Mouse (Mus musculus) CH12F3 (cell line): ENCODE data around the gene Afap1l2.

Experiments used
- in situ Hi-C: fragments of 300-500 bp; cut with MboI; formaldehyde crosslinking; loops from 2 replicates; pipeline ENCODE4 v1.14.3; 2020; ENCODE audit warnings: low sequenced_read_pairs

Gene Afap1l2

DNA sequence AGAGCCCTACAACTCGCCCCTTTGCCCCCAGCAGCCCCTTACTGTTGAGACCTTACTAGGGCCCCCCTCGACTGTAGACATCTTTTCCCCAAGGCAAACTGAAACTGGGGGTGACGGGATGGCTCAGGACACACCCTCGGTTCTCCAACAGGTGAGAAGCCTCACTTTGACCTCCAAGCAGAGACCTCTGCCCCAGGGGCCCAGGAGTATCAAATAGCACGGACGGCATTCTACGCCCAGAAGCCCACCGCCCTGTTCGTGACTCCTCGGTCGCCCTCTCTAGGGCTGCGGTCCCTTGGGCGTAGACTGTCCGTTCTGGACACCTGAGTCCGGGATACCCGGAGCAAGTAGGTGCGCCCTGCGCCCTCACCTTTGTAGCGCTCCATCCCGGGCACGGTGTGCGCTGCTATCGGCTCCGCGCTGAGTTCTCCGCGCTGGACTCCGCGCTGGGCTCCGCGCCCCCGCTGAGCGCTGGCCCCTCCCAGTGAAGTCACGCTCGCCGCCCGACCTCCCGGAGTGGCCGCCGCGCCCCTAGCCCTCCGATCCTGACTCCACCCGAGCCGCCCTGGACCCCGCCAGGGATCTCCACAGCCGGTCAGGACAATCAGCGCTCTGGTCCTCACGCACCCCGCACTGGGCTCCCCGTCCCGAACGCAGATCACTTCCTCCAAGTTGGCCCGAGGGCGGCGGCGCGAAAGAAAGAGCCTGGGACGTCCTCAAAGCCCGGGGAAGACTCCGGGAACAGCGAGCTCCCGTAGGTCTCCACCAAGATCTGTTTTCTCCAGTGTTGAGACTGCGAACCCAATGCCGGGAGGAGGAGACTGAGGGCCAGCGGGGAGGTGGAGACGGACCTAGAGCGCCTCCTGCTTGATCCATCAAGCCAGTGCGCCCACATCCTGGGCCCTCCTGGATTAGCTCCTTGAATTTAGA lies at the start of gene Afap1l2:
Afap1l2 (minus strand) TSS at position 448 of the 930 bp plus-strand sequence.
- in situ Hi-C loops, result no loop called here

DNA sequence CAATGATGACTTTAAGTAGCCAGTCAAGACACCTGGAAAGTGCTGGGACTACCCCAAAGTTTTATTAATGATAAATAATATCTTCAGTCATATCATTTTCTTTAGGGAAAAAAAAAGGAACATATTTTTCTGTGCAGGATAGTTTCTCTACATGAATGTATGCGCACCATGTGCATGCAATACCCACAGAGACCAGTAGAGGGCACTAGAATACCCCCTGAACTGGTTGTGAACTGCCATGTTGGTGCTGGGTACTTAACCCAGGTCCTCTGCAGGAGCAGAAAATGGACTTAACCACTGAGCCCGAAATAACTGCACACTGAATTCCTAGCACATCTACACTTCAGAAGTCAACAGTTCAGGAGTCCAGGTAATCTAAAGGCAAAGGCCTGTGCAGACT lies 49.5 kb upstream of the Afap1l2 start:
- in situ Hi-C loops, result no loop called here

DNA sequence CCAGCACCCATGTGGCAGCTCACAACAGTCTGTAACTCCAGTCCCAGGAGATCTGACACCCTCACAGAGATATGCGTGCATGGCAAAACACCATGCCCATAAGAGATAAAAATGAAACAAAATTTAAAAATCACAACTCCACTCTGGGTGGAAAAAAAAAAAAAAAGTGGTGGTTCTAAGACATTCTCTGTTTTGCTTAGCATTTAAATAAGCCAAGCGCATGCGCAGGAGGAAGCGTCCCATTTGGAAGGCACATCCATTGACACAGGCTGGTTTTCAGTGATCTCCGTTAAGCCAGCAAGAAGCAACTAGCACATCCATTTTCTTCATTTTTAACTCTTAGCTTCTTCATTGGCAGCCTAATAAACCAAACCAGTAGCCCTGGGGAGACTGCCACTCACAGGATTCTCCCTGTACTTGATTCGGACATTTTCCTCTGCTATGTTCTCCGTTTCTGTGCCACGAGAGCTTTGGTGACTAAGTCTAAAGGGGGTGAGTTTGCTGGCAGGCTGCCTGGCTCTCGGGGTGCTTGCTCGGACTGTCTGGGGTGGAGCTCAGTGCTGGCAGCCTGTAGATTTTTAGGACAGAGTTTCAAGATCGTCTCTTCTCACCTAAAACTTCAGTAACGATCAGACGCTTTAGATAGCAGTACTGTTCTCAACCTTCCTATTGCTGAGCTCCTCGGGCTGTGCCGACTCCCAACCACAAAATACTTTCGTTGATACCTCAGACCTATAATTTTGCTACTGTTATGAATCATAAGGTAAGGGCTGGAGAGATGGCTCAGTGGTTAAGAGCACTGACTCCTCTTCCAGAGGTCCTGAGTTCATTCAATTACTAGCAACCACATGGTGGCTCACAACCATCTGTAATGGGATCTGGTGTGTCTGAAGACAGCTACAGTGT lies 47.4 kb upstream of the Afap1l2 start:
- in situ Hi-C loops, result no loop called here

- in situ Hi-C loops, result no loop called here
Measured at GRCm38 (mm10) chr19:57052959-57053358, 44.9 kb upstream of the Afap1l2 start.

- in situ Hi-C loops, result no loop called here
Measured at GRCm38 (mm10) chr19:57052016-57052415, 44.0 kb upstream of the Afap1l2 start.

DNA sequence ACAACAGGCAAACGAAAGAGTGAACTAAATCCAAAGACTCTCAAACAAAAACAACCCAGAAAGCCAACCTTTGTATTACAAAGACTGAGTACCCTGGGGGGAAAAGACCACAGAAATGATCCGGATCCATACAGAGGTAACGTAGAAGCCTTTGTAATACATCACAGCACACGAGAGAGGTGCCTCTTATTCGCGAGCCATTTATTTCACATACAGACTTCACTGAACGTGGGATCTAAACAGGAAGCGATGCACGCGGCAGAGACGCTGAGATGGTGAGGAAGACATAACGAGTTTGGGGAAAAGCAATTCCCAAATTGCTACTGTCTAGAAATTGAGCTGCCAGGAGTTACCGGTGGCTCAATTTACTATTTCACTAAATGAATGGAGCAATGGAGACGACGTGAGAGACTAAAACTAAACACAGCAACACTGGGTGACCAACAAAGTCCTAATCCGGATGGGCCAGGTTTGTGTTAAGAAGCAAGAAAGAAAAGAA lies 41.6 kb upstream of the Afap1l2 start:
- in situ Hi-C loops, result no loop called here

DNA sequence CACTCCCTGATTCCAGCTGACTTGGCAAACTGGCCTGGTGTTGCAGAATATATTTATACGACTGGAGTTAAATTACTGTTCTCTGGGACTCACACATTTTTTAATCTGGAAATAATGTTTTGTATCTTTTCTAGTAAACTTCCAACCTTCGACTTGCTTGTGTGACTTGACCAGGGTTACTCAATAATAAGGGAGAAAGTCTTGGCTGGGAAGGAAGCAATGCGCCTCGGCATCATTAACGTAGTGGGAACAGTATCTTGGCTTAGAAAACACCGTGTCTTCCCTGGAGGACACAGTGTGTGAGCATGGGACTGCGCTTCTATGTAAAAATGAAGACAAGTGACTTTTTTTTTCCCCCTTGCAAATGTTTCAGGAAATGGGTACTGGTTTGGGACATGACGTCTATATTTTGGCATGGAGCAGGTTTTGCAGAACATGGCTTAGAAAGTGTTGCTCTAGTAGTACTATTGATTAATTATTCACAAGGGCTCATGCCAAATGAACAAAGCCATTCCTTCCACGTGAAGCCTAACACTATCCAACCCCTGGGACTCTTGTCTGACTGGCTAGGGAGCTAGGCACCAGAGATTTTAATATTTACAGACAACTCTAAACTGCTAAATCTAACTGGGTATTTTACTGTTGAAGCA lies 39.8 kb upstream of the Afap1l2 start:
- in situ Hi-C loops, result no loop called here

GRCm38 (mm10) chr19:57039258-57039657 lies 31.2 kb upstream of the Afap1l2 start:
- in situ Hi-C loops, result no loop called here

- in situ Hi-C loops, result no loop called here
Measured at GRCm38 (mm10) chr19:57036860-57037259, 28.8 kb upstream of the Afap1l2 start.

DNA sequence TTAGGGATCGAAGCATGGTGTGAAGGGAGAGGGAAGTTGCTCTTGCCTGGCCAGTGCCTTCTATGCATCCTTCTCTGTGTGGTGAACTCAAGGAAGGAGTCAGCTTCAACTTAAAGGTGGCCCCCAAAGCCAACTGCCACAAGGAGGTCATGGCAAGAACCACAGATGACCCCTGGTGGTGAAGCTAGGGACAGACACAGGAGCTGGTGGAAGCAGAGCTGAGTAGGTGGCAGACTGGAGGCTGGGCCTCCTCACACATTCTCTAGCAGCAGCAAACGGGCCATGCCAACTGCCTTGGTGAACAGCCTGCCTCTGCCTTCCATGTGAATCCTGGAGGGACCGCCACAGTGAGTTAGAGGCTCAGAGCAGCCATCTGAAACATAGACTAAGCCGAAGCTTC lies 23.6 kb upstream of the Afap1l2 start:
- in situ Hi-C loops, result no loop called here

DNA sequence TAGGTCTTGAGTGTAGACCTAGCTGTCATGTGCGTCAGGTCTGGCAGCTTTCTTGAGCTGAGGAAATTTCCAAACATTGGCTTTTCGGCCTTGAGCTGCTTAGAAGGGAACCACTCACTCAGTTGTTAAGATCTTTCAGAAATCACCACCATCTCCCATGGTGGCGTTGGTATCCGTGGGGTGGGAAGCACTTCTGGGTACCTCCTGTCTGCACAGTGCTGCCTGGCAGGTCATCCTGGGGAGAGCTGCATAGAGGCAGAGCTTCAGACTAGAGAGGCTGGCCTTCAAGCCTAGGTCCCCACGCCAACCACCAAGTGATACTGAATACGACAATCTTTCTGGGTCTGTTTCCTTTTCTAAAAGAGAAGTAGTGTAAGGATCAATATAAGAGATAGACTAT lies 21.4 kb upstream of the Afap1l2 start:
- in situ Hi-C loops, result loop anchor here (5.0 kb wide), 1 partner anchor 107 kb away; no protein-coding TSS in a partner anchor

DNA sequence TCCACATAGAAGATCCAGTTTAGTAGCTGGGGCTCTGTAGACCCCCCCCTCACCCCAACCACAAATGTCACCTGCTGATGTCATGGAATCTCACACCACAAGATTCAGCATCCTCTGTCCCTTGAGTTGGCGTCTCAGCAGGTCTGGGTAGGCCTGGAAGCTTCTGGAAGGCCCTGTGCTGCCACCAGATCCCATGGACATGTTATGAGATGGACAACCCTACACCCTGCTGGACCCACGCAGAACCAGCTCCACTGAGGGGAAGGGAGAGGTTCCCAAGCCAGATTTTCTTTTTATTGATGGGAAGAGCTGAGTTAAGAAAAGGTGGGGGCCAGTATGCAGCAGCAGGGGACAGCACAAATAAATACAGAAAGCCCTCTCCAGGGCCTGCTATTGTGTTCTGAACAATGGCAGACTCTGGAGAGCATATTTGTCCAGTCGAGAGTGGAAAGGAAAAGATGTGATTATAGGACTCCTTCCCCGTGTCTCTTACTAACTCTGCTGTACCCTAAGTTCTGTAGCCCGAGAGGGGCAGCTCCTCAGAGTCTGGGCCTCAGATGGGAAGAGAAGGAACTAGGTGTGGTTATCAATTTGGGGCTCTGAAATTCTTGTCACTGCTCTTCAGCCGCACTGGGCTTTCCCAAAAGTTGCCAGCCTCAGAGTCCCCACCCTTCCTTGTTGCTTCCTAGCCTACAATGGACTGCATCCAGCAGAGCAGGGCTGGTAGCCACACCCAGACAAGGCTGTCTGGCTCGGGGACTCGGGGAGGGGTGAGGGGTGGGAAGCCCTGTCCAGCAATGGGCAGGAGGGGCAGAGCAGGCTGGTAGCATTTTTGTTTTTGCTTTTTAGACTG lies 20.5 kb upstream of the Afap1l2 start:
- in situ Hi-C loops, result loop anchor here (5.0 kb wide), 1 partner anchor 106 kb away; no protein-coding TSS in a partner anchor

GRCm38 (mm10) chr19:57026501-57026900 lies 18.5 kb upstream of the Afap1l2 start:
- in situ Hi-C loops, result loop anchor here (5.0 kb wide), 1 partner anchor 104 kb away; no protein-coding TSS in a partner anchor

DNA sequence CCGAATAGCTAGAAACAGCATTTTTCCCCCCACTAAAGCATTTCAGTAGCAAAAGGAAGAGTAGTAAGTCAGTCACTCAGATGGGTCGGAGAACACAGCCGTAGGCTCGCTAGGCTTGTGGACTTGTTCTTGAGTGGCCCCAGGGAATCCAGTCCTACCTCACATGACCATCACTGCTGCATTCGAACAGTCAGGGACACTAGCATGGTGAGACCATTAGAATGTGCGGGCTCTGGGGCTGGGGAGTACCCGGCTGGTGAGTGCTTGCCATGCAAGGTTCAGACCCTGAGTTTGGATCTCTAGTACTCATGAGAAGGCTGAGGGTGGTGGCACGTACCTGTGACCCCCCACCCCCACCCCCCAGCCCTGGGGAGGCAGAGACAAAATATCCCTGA lies 9.8 kb upstream of the Afap1l2 start:
- in situ Hi-C loops, result no loop called here

- in situ Hi-C loops, result no loop called here
Measured at GRCm38 (mm10) chr19:57016995-57017784, 9.2 kb upstream of the Afap1l2 start.

DNA sequence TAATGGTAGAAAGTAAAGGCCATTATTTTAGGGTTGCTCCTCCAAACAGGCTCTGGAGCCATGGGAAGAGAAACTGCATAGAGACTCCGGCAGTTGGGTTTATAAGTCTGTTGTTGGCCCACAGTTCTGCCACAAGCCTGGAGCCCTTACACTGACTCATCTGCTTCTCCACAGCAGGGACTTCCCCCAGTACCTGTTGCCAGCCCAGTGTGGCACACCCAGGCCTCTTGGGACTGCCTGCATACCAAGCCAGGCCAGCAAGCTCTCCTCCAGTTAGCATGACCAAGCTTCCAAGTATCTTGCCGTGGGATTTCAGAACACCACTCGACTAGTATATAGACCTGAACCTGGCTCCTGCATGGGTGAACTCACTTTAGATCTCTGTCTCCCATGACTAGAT lies 6.8 kb upstream of the Afap1l2 start:
- in situ Hi-C loops, result no loop called here

DNA sequence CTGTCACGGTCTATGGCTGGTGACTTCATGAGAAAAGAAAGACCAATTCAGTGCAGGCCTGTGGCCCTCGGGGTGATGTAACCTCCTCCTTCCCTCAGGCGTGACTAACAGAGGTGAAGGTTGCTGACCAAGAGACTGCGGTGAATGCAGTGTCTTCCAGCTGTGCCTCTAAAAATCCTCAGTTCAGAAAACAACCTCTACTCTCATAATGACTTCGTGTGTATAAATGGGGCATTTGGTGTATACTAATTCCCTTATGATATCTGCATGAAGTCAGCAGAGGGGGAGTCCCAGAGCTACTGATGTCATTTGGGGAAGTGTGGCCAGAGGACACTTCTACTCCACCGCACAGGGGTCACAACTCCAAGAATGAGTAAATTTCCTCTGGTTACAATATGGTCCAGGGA lies 5.2 kb upstream of the Afap1l2 start:
- in situ Hi-C loops, result no loop called here

- in situ Hi-C loops, result no loop called here
Measured at GRCm38 (mm10) chr19:57012068-57012467, 4.0 kb upstream of the Afap1l2 start.

DNA sequence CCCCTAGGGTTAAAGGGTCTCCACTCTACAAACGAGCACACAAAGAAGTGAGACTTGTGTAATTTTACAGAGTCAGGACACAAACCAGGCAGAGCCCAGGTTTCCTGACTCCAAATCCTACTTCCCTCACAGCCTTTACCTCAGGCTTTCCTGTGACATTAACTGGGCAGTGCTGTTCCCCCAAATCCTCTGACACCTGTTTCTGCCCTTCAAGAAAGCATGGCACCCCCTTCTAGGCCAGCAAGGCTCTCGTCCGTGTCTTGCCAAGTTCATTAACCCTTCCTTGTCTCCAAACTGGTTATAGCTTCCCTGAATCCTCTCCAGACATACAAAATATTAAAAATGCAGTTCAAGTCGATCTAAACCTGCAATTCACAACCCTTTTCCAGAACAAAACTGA lies 2.0 kb upstream of the Afap1l2 start:
- in situ Hi-C loops, result no loop called here
